Mouse (Mus musculus) adrenal gland, adult 2 months (tissue): Measurements from ENCODE around the gene Clca3b. TPM values are rescaled to one million over a fixed set of nuclear protein-coding genes. Genes with fewer than 3 reads are reported as not detected.
"Not testable (repeated sequence)": the region's sequence is repeated elsewhere in the genome, so short reads cannot be mapped to it uniquely, and the experiment has no call there.

Source experiments
- DNase-seq: peaks from one replicate; pipeline ENCODE4 v3.0.0; 2021
- long read RNA-seq: library from polyadenylated mRNA; stranded (forward); transcript quantifications from one replicate; pipeline ENCODE4 v2.0.0, GENCODE M21; 2021
- polyA plus RNA-seq: library from polyadenylated mRNA; depleted of rRNA; stranded (reverse); fragments of >200 nt; gene quantifications from 2 replicates; pipeline ENCODE4 v1.2.3, GENCODE M21; 2012; rRNA removed
- total RNA-seq, 2 experiments: library from RNA; stranded (reverse); gene quantifications; 2 replicates each; pipeline ENCODE4 v1.2.3; 2021

Clca3b gene
- not detected for total RNA-seq
- polyA plus RNA-seq = not detected in 2 replicates
- long read RNA-seq = 0 reads

DNA sequence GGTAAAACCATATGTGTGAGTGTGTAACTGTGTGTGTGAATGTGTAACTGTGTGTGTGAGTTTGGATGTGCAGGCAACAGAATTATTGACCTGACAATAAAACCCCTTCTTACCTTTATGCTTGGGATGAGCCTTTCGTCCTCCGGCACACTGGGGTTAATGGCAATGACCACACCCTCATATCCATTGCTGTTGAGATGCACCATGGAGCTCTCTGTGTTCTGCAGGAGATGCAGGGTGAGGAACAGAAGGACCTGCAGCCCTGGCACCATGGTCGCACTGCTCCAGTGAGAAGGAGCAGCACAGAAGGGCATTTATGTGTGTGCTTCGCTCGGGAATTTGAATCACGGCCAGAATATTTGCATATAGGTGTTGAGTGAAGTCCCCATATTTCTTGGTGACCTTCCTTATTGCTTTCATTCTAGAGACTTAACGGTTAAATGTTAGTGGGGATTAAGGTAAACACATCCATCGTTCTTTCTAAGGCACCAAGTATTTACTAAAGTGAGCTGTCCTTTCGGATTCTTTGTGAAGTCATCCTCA is at the start of gene Clca3b:
Gene Clca3b, minus strand, starts transcription at position 344 of the 543 bp plus-strand sequence.
- not testable (repeated sequence) for DNase-seq

DNA sequence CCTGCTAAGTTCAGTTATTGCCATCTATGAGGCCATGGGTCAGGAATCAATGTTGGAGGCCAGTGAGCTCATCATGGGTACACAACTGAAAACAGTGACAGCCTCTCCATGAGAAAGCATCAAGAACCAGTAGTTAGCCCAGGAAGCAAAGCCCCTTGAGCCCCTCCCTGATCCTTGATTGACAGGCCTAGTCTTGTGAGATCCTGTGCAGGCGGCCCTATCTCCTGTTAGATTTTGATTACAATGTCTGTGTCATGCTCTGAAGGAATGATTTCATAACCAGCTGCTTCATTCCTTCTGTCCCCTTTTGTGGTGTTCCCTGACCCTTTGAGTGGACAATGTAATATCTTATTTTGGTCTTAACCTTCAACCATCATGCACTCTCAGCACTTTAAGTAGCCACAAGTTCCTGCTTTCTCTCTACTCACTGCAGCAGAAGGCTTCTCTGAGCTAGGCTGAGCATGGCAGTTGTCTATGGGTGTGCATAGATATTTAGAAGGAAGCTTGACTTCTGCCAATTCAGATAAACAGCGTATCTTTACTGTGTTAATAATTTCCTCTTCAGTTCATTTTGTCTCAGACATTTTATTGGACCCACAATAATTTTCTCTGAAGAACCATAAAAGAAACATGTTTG is 48.0 kb upstream of the Clca3b start:
- no peak for DNase-seq

DNA sequence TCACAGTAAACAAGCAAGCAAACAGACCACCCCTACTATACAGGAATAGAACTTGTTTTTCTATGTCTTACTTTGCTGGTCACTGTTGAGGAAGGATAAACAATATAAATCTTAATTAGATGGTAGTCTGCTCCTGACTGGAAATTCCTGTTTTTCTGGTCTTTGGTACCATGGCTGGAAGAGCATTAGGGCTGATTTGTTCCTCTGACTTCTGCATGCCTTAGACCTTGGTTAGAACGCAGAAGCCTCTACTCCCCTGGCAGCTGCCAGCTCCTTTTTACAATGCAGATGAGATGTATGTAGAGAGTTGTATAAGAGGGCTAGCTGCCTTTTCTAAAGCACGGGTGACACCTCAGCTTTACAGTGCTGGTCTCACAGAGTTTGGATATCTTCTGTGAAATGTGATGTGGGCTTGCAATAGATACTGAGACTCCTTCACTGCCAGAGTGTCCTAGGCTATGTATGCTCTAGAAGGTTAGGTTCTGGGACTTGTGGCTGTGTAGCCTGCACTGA is 41.1 kb upstream of the Clca3b start:
- DNase-seq = no peak

DNA sequence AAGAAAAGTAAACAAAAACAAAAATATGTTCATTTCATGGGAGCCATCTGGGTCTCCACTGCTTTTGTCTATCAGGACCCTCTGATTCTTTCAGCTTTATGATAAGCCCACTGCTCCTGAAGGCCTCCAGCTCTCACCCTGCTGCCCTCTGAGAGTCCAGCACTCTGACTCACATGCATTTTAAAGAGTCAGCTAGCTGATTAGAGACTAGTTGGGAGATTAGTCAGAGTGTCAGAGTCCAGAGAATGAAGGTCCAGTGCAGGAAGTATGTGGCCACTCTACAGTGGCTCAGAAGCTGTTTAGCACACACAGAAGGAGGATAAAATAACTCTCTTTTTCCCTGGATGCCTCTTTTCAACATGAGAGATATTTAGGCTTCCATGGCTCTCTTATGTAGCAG is 37.8 kb upstream of the Clca3b start:
- peak; percentile 3 for DNase-seq

DNA sequence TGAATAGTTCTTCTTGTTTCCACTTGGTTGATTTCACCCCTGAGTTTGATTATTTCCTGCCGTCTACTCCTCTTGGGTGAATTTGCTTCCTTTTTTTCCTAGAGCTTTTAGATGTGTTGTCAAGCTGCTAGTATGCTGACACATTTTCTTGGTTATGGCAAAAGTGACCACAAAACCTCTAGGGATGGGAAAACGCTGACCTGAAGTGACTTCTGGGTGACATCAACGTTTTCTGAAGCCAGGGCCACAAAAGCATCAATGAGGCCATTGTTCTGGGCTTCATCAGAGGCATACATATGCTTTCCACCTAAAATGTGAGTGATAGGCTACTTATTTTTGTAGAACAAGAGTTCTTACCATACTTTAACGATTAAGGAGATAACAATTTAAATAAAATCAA is 22.9 kb upstream of the Clca3b start:
- DNase-seq = not testable (repeated sequence)

DNA sequence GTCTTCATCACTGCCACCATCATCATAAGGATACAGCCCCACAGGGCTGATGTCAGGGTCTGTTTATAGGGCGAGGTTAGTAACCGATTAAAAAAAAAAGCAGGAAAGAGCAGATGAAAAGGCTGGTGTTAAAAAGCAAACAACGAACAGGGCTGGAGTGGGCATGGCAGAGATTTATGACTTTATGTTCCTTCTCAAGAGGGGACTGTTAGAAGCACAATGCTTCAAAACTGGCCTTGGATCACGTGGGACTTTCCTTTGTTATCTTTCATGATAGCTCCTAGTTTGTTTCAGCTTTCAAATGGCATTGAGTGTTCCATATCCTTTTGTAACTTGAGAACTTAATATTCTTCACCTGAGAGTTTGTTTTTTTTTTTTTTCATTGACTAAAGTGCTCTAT is 427 bp upstream of the Clca3b start:
- no peak for DNase-seq

DNA sequence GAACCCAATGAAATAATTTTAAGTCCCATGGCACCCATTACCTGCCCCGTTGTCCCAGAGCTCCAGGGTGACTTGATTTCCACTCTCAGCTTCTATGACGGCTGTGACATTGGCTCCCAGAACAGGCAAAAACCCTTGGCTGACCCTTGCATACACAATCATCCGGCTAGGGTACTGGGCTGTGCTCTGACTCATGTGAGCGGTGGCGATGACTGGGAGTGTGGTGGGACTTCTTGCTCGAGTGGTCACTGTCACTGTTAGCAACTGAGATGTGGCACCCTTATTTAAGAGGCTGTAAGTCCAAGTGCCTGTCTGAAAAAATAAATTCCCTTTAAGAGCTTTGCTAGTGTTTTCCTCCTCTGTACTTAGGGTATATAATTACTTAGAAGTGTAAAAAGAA is 21.9 kb downstream of the Clca3b start:
- DNase-seq = no peak

DNA sequence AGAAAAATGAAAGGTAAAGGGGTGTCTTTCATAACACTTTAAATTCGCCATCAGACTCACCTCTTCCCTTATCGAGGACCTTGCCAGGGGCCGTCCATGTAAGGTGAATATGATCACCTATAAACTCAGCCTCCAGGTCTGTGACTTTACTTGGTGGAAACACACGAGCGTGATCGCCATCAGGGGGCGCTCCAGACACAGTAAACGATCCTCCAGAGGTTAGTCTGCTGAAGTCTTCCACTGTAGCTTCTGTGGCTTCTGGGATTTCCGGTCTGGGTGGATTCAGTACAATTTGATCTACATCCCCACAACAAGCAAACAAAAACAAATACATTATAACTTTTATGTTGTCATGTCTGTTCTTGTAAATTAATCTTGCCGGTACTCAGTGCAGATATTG is 24.0 kb downstream of the Clca3b start:
- DNase-seq = peak; percentile 59

DNA sequence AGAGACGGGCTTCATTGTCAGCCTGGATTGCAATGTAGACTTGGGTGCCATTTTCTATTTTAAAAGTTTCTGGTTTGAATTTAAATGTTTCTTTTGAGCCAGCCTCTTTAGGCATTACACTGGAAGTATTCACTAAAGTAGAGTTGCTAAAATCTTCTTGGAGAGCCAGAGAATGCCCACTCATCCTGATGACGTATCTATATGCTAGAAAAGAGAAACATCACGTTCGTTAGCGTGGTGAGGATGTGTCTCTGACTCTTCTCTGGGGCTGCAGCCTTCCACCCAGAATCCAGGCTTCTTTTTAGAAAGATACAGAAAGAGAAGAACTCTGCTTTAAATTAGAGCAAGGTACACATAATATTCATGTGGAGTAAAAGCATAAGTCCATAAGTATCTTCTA is 25.8 kb downstream of the Clca3b start:
- no peak for DNase-seq

DNA sequence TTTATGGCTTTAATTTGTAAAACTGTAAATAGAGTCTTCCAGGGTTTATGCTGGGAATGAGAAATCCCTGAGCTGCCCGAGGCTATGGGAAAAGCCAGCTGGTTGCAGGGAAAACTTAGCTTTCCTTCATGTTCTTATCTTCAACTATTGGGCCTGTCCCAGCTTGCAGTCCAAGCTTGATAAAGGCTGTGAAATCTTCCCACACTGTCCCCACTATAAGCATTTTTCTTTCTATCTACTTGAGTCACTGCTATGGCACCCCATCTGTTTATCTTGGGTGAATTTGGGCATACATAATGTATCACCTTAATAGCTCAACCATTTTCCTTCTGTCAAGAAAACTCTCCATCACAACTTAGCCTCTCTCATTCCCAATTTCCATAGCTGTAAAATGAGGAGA is 28.5 kb downstream of the Clca3b start:
- DNase-seq = no peak

DNA sequence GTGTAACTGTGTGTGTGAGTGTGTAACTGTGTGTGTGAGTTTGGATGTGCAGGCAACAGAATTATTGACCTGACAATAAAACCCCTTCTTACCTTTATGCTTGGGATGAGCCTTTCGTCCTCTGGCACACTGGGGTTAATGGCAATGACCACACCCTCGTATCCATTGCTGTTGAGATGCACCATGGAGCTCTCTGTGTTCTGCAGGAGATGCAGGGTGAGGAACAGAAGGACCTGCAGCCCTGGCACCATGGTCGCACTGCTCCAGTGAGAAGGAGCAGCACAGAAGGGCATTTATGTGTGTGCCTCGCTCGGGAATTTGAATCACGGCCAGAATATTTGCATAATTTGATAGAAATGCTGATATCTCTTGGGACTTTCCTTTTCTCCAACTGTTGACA is 29.9 kb downstream of the Clca3b start, which contains the start of gene Clca3a2:
Gene Clca3a2, minus strand, starts transcription at position 276 of the 400 bp plus-strand sequence.
- not testable (repeated sequence) for DNase-seq

DNA sequence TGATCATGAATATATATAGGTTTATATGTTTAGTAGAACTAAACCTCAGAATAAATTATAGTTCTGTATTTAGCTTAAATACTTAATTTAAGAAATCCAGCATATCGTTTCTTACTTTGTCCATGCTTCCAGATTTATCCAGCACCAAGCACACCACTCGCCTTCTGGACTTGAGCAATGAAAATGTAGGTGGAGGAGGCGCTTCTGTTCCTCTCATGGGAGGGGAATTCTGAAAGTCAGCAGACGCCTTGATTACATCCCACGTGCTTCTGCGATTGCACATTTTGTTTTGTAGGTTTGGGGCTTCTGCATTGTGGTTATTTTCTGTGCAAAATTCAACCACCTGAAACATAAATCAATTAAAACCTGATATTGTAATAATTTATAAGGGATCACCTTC is 35.8 kb downstream of the Clca3b start:
- DNase-seq = not testable (repeated sequence)

DNA sequence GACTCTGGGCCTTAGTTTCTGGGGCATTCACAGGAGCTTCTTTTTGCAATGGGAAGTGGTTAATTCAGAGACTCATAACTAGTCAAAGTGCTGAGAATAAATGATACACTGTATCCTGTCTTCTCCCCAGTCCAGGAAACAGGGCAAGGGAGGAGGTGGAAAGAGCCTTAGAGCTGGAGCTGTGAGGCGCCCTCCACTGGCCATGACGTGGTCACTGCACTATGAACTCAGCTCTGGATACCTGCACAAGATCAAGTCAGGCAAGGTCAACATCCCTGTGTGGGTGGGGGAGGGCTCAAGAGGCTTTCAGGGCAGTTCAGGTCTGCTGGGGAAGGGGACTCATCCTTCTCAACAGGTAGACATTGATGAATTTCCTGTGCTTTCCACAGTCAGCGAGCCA is 37.3 kb downstream of the Clca3b start:
- DNase-seq = no peak

DNA sequence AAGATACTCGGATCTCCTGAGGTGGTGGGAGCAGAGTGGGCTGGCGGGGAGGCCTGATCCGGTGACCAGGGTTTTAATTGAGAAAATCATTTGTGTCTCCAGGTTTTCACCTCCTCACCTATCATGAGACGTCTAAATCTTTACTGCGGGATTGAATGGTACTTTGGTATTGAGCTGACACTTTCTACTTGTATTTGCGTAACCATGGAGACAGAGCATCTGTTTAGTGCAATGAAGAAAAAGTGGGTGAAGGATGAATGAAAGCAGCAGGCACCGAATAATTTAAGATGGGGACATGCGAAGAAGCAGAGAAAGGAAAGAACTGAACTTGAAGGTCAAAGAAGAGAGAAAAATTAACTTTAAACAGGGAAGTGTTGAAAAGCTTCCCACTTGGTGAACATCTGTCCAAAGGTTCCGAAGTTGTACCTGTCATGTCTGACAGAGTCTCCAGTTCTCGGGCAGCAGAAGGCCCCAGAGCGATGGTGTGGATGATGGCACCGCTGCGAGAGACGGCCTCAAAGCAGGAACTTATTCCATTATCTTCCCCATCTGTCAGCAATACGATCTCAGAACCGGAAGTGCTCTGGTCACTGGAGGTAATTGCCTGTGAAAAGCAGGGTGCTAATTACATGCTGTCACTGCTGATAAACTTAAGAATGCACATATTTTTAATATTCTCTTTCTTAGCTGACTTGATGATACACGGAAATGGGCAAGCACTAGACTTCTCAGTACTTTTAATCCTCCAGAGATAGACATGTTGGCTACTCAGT is 40.8 kb downstream of the Clca3b start:
- not testable (repeated sequence) for DNase-seq

DNA sequence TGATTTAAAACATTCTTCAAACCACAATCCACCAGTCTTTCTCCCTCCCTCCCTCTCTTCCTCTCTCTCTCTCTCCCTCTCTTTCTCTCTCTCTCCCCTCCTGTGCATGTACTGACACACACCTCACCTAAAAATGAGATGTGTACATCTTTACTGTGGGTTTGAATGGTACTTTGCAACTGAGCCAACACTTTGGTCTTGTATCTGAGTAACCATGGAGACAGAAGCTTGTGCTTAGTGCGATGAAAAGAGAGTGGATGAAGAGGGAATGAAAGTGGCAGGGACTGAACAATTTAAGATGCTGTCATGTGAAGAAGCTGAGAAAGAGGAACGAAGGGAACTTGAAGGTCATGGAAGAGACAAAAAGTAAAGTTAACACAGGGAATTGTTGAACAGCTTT is 42.5 kb downstream of the Clca3b start:
- DNase-seq = not testable (repeated sequence)

DNA sequence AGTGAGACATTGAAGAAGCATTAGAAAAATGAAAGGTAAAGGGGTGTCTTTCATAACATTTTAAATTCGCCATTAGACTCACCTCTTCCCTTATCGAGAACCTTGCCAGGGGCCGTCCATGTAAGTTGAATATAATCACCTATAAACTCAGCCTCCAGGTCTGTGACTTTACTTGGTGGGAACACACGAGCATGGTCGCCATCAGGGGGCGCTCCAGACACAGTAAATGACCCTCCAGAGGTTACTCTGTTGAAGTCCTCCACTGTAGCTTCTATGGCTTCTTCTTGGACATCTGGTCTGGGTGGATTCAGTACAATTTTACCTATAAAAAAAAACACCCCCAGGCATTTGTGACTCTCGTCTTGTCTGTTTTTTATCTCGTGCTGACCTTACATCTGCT is 47.3 kb downstream of the Clca3b start:
- peak; percentile 4 for DNase-seq

DNA sequence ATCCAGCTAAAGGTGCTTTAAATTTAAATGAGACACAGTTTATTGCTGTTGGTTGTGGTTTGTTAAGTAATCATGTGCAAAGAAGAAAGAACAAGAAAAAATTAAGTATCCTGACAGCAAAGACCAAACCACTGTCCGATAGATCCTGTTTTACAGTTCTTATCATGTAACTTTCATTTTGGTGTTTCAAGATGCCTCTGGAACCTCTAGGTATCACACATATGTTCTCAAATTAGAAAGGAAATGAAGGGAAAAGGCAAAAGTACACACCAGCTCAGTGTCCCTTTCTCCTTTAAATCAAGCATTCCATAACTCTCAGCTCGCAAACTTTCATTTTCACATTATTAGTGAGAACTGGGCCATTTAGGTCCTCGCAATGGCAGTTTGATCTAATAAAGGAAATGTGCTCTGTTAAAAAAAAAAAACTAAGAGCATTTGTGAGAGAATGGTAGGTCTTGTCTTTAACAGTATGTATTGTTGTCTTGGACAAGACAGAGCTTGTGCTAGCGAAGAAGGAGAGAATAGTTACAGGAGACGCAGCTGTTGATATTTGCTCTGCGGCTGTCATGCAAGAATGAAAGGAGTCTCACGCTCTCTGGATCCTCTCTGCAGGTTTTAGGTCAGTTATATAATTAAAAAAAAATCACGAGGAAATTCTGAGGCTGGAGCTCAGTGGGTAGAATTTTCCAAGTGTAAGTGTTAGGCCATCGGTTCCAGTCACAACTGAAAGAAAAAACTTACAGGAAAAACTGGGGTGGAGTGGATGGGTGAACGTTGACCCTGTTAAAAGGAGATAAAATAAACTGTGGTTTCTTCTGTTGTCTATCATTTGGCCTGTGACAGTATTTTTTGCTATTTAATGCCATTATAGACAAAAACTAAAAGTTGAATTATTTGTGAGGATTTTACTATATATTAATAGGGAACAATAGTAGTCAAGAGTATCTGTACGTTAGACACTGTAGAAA is 63.7 kb downstream of the Clca3b start:
- DNase-seq = no peak
